Mouse (Mus musculus) forebrain, embryonic 10.5 days (tissue): ENCODE measurements at regions not wholly inside any gene's neighbourhood (a gene's known extent, or its start where the extent isn't known, plus 50 kb on each side); places are given as distances from the start of the nearest gene placed in this dataset.

Source experiments
- DNase-seq: peaks from one replicate; pipeline ENCODE4 v3.0.0-alpha.2; 2017; ENCODE audit warnings: low spot score; ENCODE audit errors: extremely low spot score
- H3K27ac ChIP-seq: fragments of 300-500 bp; sonication (generic); 2 replicates; pipeline ENCODE4 v1.5.1; 2016; ENCODE audit warnings: mild to moderate bottlenecking
- H3K27me3 ChIP-seq: fragments of 300-500 bp; sonication (generic); 2 replicates; pipeline ENCODE4 v1.6.1; 2016; ENCODE audit warnings: mild to moderate bottlenecking; ENCODE audit not compliant: poor library complexity, severe bottlenecking
- H3K36me3 ChIP-seq: fragments of 300-500 bp; sonication (generic); replicated peaks from 2 replicates; pipeline ENCODE4 v1.6.1; 2016; ENCODE audit warnings: mild to moderate bottlenecking, moderate library complexity
- H3K4me1 ChIP-seq: fragments of 300-500 bp; sonication (generic); 2 replicates; pipeline ENCODE4 v1.6.1; 2016
- H3K4me3 ChIP-seq: fragments of 300-500 bp; sonication (generic); 2 replicates; pipeline ENCODE4 v1.5.1; 2016; ENCODE audit warnings: mild to moderate bottlenecking, moderate library complexity
- H3K9me3 ChIP-seq: fragments of 300-500 bp; sonication (generic); 2 replicates; pipeline ENCODE4 v1.6.1; 2016; ENCODE audit warnings: mild to moderate bottlenecking, moderate library complexity
- WGBS: fragments of 180-500 bp; shearing (Covaris S2); methylation state at CpG from one replicate; pipeline ENCODE4 v1.1.7; 2016; 5-methylcytosine and 5-hydroxymethylcytosine counted together

DNA sequence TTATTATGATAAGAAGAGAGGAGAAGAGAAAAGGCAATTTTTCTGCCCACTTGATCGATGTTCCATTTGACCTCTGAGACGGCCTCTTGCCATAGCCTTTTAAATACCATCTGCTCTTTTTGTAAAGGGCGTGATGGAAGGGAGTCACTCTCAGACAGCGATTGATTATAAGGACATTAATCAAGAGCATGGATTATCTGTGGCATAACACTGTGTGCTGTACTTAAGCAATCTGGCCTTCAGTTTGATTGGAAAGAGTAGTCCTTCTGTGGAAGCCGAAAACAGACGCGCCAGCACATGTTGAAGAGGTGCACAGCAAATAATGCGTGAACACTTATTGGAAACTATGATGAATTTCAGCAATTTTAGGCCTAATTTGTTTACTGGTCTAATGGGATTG lies 685.4 kb upstream of the Robo1 start:
- H3K9me3 ChIP-seq = no peaks in the 10 kb centered on the region
- H3K27ac ChIP-seq = no peak overlapping the region
- 95% methylated on average over 8 of the region's 8 CpGs for WGBS
- DNase-seq = no peak
- H3K4me1 ChIP-seq = no peaks in the 10 kb centered on the region
- no peaks in the 10 kb centered on the region for H3K27me3 ChIP-seq
- no peak overlapping the region for H3K4me3 ChIP-seq
- H3K36me3 ChIP-seq = no peaks in the 10 kb centered on the region

- H3K4me1 ChIP-seq = no peaks in the 10 kb centered on the region
- 91% methylated on average over 2 of the region's 2 CpGs for WGBS
These were observed 667.7 kb upstream of the Robo1 start for GRCm38 (mm10) chr16:71640361-71640760.

GRCm38 (mm10) chr16:71643223-71643622 lies 664.9 kb upstream of the Robo1 start:
- DNase-seq = no peak
- H3K9me3 ChIP-seq = no peaks in the 10 kb centered on the region
- no peaks in the 10 kb centered on the region for H3K4me1 ChIP-seq
- H3K36me3 ChIP-seq = no peaks in the 10 kb centered on the region
- H3K4me3 ChIP-seq = no peak overlapping the region
- 59% methylated on average over 6 of the region's 6 CpGs for WGBS
- H3K27me3 ChIP-seq = no peaks in the 10 kb centered on the region
- H3K27ac ChIP-seq = no peak overlapping the region

More at GRCm38 (mm10) chr16:71640361-71640760, 667.7 kb upstream of the Robo1 start:
- no peak overlapping the region for H3K27ac ChIP-seq
- no peaks in the 10 kb centered on the region for H3K27me3 ChIP-seq
- no peak overlapping the region for H3K4me3 ChIP-seq
- DNase-seq = no peak
- H3K36me3 ChIP-seq = no peaks in the 10 kb centered on the region
- no peaks in the 10 kb centered on the region for H3K9me3 ChIP-seq

- H3K36me3 ChIP-seq = no peaks in the 10 kb centered on the region
- no peak overlapping the region for H3K4me3 ChIP-seq
- WGBS = 16% methylated on average over 2 of the region's 2 CpGs
- no peaks in the 10 kb centered on the region for H3K27me3 ChIP-seq
- H3K4me1 ChIP-seq = no peaks in the 10 kb centered on the region
- no peak overlapping the region for H3K27ac ChIP-seq
- no peaks in the 10 kb centered on the region for H3K9me3 ChIP-seq
- peak; percentile 27 for DNase-seq
These were observed 629.9 kb upstream of the Robo1 start for GRCm38 (mm10) chr16:71678075-71678701.

DNA sequence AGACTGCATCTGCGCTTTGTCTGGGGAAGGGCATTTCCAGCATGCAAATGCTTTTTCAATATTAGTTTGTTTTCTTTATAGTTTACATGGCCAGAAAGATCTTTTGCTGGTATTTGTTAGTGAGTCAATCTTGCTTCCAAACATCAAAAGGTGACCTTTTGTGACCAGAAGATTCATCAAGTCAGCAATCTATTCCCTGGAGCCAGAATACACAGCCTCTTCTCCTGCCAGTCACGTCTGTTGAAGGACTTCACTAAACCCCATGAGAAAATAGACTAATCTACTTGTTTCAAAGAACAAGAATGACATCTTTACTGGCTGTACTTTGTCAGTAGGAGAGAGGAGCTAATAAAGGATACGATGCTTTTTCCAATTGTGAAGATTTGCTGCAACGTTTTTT lies 614.6 kb upstream of the Robo1 start:
- Histone ChIP-seq H3K4me1 (no peaks in the 10 kb centered on the region), H3K27me3 (no peaks in the 10 kb centered on the region), H3K36me3 (no peaks in the 10 kb centered on the region), H3K4me3 (no peak overlapping the region), H3K27ac (no peak overlapping the region), H3K9me3 (no peaks in the 10 kb centered on the region)
- WGBS = 60% methylated on average over 4 of the region's 4 CpGs
- no peak for DNase-seq

DNA sequence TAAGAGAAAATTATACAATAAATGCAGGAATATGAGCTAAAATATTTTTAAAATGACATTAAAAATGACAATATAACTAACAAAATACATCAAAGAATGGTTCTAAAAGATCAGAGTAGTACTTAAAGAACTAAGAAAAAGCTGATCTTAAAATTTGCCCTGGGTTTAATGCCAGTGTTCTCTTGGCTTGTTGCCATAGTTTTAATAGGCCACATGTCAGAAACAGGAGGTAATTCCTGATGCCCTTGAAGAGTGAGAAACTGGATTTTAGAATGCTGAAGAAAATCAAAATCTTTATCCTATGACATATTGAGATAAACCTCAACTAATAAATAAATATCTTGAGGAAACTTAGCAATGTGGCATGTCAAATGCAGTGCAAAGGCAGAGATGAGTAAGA lies 602.3 kb upstream of the Robo1 start:
- DNase-seq = no peak
- no peaks in the 10 kb centered on the region for H3K36me3 ChIP-seq
- no peaks in the 10 kb centered on the region for H3K9me3 ChIP-seq
- no peak overlapping the region for H3K4me3 ChIP-seq
- H3K27me3 ChIP-seq = no peaks in the 10 kb centered on the region
- H3K27ac ChIP-seq = no peak overlapping the region
- H3K4me1 ChIP-seq = no peaks in the 10 kb centered on the region

DNA sequence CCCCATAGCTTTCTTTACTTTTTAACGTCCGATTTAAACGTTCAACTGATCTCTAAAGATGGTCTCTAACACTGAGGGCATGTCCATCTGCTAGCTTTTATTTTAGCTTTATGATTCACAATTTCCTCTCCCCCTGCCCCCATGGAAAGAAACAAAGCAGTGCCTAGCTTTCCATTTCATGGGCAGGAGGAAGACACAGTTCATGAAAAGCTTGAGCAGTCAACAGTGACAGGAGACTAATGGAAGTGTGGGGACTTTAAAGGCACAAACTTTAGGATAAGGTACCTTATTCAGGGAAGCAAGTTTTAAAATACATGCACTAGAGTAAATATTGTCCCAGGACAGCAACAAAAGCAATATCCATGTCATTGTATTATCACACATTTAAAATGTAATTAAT lies 598.4 kb upstream of the Robo1 start:
- no peaks in the 10 kb centered on the region for H3K27me3 ChIP-seq
- no peaks in the 10 kb centered on the region for H3K4me1 ChIP-seq
- no peaks in the 10 kb centered on the region for H3K36me3 ChIP-seq
- WGBS = 88% methylated on average over 3 of the region's 3 CpGs
- H3K27ac ChIP-seq = no peak overlapping the region
- no peaks in the 10 kb centered on the region for H3K9me3 ChIP-seq
- no peak for DNase-seq
- H3K4me3 ChIP-seq = no peak overlapping the region

- no peak overlapping the region for H3K4me3 ChIP-seq
- no peak overlapping the region for H3K27ac ChIP-seq
- no peaks in the 10 kb centered on the region for H3K9me3 ChIP-seq
- DNase-seq = no peak
- no peaks in the 10 kb centered on the region for H3K4me1 ChIP-seq
- H3K36me3 ChIP-seq = no peaks in the 10 kb centered on the region
- H3K27me3 ChIP-seq = no peaks in the 10 kb centered on the region
- 89% methylated on average over 2 of the region's 2 CpGs for WGBS
These were observed 596.2 kb upstream of the Robo1 start for GRCm38 (mm10) chr16:71711879-71712278.

- Histone ChIP-seq H3K4me3 (no peak overlapping the region), H3K27ac (no peak overlapping the region), H3K4me1 (no peaks in the 10 kb centered on the region), H3K9me3 (no peaks in the 10 kb centered on the region), H3K36me3 (no peaks in the 10 kb centered on the region), H3K27me3 (peaks cover 3% of the 10 kb centered on the region; the same call in 1 of the 2 replicates)
- 15% methylated on average over 3 of the region's 3 CpGs for WGBS
- DNase-seq = no peak
These were observed 590.9 kb upstream of the Robo1 start for GRCm38 (mm10) chr16:71717207-71717606.

DNA sequence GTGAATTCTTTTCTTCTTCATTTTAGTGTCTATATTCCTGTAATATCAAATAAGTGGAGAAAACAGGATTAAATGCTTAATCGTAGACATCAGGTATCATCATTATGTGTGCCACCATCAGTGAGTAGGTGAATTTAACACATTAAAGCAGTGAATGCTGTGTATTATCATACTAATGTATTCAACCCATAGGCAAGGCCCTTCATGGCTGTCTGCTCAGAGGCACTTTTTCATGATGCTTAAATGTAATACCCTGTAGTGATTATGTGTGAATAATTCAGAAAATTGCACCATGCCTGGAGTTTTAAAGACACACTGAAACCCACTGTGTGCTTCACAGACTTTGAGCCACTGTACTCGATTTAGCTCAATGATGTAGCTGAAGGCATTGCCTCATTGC lies 583.2 kb upstream of the Robo1 start:
- Histone ChIP-seq H3K4me3 (no peak overlapping the region), H3K27ac (no peak overlapping the region), H3K9me3 (no peaks in the 10 kb centered on the region), H3K36me3 (no peaks in the 10 kb centered on the region), H3K27me3 (peaks cover 3% of the 10 kb centered on the region; the same call in 1 of the 2 replicates), H3K4me1 (no peaks in the 10 kb centered on the region)
- 89% methylated on average over 2 of the region's 2 CpGs for WGBS
- no peak for DNase-seq

DNA sequence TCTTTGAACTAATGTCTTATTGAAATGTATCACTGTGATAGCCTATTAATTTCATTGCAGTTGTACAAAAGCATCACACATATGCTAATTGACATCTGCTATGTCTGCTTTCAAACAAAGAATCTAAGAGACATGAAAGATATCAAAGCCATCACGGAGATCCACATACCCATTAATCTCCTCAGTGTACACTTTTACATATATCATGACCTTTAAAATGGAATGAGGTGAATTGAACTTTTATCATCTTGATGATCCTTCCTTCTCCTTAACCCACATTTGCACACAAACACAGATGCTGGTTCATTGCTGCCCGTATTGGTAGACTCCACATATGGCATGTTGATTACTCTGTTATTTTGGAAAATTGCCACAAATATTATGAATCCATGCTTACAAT lies 570.2 kb upstream of the Robo1 start:
- Histone ChIP-seq H3K4me1 (no peaks in the 10 kb centered on the region), H3K27ac (no peak overlapping the region), H3K27me3 (no peaks in the 10 kb centered on the region), H3K9me3 (no peaks in the 10 kb centered on the region), H3K4me3 (no peak overlapping the region), H3K36me3 (no peaks in the 10 kb centered on the region)
- no peak for DNase-seq
- WGBS = 87% methylated on average over 2 of the region's 2 CpGs

DNA sequence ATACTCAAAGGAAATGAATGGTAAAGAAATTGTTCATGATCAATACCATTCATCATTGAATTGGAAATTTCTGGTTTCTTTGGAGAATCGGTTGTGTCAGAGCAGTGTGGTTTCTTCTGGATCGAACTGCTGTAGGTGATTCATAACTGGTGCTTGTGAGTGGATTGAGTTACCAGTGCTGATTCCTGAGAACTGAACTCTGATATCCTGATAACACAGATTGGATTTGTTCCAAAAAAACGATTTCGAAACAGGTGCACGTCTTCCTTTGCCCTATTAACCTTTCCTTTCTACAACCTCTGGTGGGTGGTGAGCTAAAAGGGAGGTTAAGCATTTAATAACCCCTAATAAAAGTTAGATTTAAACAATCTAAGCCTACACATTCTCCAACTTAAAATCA lies 569.0 kb upstream of the Robo1 start:
- WGBS = 93% methylated on average over 5 of the region's 5 CpGs
- Histone ChIP-seq H3K27ac (no peak overlapping the region), H3K36me3 (no peaks in the 10 kb centered on the region), H3K4me1 (no peaks in the 10 kb centered on the region), H3K9me3 (no peaks in the 10 kb centered on the region), H3K4me3 (no peak overlapping the region), H3K27me3 (no peaks in the 10 kb centered on the region)
- no peak for DNase-seq

GRCm38 (mm10) chr16:71780945-71781344 lies 527.2 kb upstream of the Robo1 start:
- no peaks in the 10 kb centered on the region for H3K36me3 ChIP-seq
- H3K27ac ChIP-seq = no peak overlapping the region
- H3K9me3 ChIP-seq = no peaks in the 10 kb centered on the region
- no peaks in the 10 kb centered on the region for H3K27me3 ChIP-seq
- no peak overlapping the region for H3K4me3 ChIP-seq
- no peaks in the 10 kb centered on the region for H3K4me1 ChIP-seq
- DNase-seq = no peak

GRCm38 (mm10) chr16:71812840-71813239 lies 495.3 kb upstream of the Robo1 start:
- H3K9me3 ChIP-seq = no peaks in the 10 kb centered on the region
- no peak overlapping the region for H3K4me3 ChIP-seq
- H3K4me1 ChIP-seq = no peaks in the 10 kb centered on the region
- no peaks in the 10 kb centered on the region for H3K27me3 ChIP-seq
- 91% methylated on average over 5 of the region's 5 CpGs for WGBS
- H3K27ac ChIP-seq = no peak overlapping the region
- no peak for DNase-seq
- H3K36me3 ChIP-seq = no peaks in the 10 kb centered on the region
